Mouse (Mus musculus) erythroblast, embryonic 14.5 days (primary cell): ENCODE measurements around the gene Lrrc1. TPM values are rescaled to one million over a fixed set of nuclear protein-coding genes. Genes with fewer than 3 reads are reported as not detected.
"Not testable (repeated sequence)": the region's sequence is repeated elsewhere in the genome, so short reads cannot be mapped to it uniquely, and the experiment has no call there.

Experiments used
- H3K27me3 ChIP-seq: 2 replicates; pipeline ENCODE4 v1.6.1; 2012; ENCODE audit warnings: inconsistent platforms; ENCODE audit not compliant: control insufficient read depth
- H3K36me3 ChIP-seq: 2 replicates; pipeline ENCODE4 v1.6.1; 2012; ENCODE audit warnings: mild to moderate bottlenecking, inconsistent platforms; ENCODE audit not compliant: control insufficient read depth
- H3K4me1 ChIP-seq: 2 replicates; pipeline ENCODE4 v1.6.1; 2012; ENCODE audit warnings: inconsistent platforms; ENCODE audit not compliant: control insufficient read depth
- H3K4me3 ChIP-seq: replicated peaks from 2 replicates; pipeline ENCODE3; 2012; ENCODE audit warnings: moderate library complexity, mild to moderate bottlenecking, inconsistent platforms
- H3K9me3 ChIP-seq: 2 replicates; pipeline ENCODE4 v1.6.1; 2012; ENCODE audit warnings: low read length, inconsistent platforms, mixed read lengths; ENCODE audit not compliant: control insufficient read depth
- GATA1 ChIP-seq: IDR thresholded peaks from 2 replicates; pipeline ENCODE4 v1.6.1; 2012; ENCODE audit warnings: low read length, inconsistent platforms, mixed read lengths
- TAL1 ChIP-seq: IDR thresholded peaks from 3 replicates; pipeline ENCODE4 v1.6.1; 2012; ENCODE audit warnings: low read length, inconsistent platforms, mixed read lengths
- polyA plus RNA-seq: library from polyadenylated mRNA; stranded (reverse); fragments of >175 nt; gene quantifications from 2 replicates; pipeline ENCODE4 v1.2.3, GENCODE M21; 2012

Lrrc1 gene
- polyA plus RNA-seq, 1 experiment: 0.09 TPM

DNA sequence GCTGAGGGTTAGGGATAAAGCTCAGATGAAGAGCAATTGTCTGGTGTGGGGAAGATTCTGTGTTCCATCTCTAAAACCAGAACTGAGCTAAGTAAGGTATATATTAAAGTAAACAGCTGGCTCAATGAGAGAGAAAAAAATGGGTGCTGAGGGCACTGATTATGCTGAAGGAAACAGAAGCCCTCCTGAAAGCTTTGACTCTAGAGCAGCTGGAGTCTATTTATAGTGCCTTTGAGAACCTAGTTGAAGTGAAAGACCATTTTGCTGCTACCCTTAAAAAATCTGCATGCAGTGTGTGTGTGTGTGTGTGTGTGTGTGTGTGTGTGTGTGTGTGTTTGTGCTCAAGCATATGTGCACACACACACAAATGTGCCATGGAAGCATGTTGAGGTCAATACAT is 32.7 kb upstream of the Lrrc1 start:
- Histone ChIP-seq H3K27me3 (no peaks in the 10 kb centered on the region), H3K9me3 (no peaks in the 10 kb centered on the region), H3K4me1 (no peaks in the 10 kb centered on the region), H3K36me3 (no peaks in the 10 kb centered on the region), H3K4me3 (no peak overlapping the region)
- TF ChIP-seq GATA1 (no peak), TAL1 (no peak)

DNA sequence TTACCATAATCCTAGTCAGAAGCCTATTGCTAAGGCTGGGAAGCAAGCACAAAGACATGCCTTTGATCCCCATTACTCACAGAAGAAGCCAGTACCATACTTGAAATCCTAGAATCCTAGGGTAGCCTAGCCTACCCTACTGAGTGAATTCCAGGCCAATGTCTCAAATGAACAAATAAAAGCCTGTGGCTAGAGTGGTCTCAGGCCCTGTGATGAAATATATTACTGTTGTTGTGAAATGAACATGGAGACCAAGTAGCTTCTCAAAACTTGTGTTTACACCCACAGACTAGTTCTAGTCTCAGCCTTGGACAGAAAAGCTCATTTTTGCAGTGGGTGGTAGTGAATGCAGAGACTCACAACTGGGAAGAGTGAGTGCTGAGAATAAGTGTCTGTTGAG is 31.6 kb upstream of the Lrrc1 start:
- no peak overlapping the region for H3K4me3 ChIP-seq
- TF ChIP-seq GATA1 (no peak), TAL1 (no peak)
- H3K27me3 ChIP-seq: no peaks in the 10 kb centered on the region
- H3K36me3 ChIP-seq: no peaks in the 10 kb centered on the region
- no peaks in the 10 kb centered on the region for H3K9me3 ChIP-seq
- H3K4me1 ChIP-seq: no peaks in the 10 kb centered on the region

DNA sequence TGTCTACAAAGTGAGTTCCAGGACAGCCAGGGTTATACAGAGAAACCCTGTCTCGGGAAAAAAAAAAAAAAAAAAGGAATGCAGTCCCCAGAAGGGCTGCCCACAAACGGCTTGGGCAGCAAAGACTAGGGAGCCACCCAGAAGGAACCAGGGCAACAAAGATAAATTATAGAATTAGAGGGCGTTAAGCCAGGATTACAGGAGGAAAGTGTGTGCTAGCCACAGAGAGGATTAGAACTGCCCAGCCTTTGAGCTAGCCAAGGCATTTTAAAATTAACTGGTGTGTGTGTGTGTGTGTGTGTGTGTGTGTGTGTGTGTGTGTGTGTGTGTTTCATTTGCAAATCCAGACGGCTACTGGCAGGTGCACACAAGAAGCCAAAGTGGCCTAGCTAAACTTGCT is 30.3 kb upstream of the Lrrc1 start:
- H3K4me3 ChIP-seq, H3K27me3 ChIP-seq, H3K4me1 ChIP-seq, H3K36me3 ChIP-seq, H3K9me3 ChIP-seq: not testable (repeated sequence)

DNA sequence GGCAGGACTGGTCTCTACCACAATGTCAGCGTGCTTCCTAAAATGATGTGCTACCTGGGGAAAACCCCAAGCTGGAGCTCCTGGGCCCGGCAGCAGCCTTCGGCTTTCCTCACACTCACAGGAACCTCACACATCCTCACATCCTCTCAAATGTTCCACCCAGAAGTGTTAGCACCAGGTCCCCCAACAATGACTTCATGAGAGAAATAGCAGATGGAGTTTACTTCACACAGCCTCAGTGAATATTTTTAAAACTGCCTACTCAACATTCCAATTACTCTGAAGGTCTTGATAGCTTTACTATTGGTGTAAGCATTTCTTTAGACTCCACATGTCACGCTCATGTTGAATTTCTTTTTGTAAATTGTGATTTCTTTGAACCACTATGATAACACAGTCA is 27.2 kb upstream of the Lrrc1 start:
- Histone ChIP-seq H3K36me3 (no peaks in the 10 kb centered on the region), H3K9me3 (no peaks in the 10 kb centered on the region), H3K4me1 (no peaks in the 10 kb centered on the region), H3K4me3 (no peak overlapping the region), H3K27me3 (no peaks in the 10 kb centered on the region)
- TF ChIP-seq TAL1 (no peak), GATA1 (no peak)

DNA sequence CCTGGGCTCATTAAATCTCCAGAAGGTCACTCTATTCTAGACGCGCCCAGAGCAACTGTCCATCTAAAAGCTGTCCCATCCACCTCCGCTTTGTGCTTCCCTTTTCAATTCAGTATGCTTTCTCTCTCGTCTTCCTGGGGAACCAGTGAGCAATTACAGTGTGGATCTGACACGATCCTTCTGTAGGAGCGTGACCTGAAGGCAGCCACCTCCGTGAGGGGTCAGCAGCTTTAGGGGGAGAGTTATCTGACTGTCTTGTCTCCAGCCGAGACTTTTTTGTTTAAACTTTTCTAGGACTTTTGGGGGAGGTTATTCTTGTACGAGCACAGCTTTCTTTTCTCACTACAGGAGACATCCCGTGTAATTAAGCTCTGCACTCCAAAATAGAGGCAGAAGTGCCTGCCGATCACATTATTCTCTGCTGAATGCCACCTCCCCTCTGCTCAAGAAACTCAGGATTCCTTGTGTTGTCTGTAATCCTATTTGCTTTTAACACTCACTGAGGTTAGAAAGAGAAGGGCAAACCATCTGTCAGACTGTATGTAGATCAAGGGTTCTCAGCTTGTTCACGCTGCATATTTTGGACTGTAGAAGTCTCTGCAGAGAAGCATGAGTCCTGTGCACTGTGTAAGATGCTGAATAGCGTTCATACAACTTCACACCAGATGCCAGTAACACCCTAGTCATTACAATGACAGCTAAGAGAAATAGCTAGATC is 24.3 kb upstream of the Lrrc1 start:
- Histone ChIP-seq H3K27me3 (no peaks in the 10 kb centered on the region), H3K4me1 (no peaks in the 10 kb centered on the region), H3K9me3 (no peaks in the 10 kb centered on the region), H3K4me3 (no peak overlapping the region), H3K36me3 (no peaks in the 10 kb centered on the region)
- TF ChIP-seq GATA1 (no peak), TAL1 (no peak)

DNA sequence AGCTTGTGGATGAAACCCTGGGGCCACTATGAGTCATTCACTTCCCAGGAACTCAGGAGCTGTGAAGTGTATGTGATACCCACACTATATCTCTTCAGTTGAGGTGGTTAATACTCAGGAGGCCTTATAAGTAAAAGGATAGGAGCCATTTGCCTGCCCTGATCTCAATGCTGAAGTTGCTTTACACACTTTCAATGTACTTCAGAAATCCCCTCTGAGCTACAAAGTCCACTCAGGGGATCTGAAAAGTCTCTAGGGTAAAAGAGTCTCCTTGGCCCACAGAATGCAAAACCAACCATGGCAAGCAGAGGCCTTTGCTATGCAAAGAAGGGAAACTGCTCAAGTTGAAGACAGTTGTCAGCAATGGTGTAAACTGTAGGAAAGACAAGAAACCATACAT is 17.2 kb upstream of the Lrrc1 start:
- no peaks in the 10 kb centered on the region for H3K36me3 ChIP-seq
- TF ChIP-seq TAL1: no peak
- TF ChIP-seq GATA1: no peak
- no peaks in the 10 kb centered on the region for H3K27me3 ChIP-seq

DNA sequence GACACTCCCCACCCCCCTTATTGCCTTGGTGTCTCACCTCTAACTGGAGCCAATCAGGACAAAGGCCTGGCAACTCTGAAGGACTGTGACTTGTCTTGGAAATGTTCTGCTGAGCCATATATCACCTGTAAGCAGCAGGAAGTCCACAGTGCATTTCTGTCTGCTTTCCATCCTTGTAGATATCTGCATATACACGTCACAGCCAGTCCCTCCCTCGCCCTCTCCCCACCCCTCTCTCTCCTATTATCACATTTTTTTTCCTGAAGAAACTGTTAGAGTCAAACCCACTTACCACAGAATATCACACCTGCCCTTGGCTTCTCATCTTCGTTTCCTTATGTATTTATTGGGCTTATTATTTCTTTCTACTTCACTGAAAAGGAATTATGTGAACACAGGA is 13.3 kb upstream of the Lrrc1 start:
- H3K4me1 ChIP-seq: no peaks in the 10 kb centered on the region
- TF ChIP-seq GATA1: no peak
- TF ChIP-seq TAL1: no peak
- H3K27me3 ChIP-seq: no peaks in the 10 kb centered on the region
- peaks cover 2% of the 10 kb centered on the region for H3K9me3 ChIP-seq
- H3K36me3 ChIP-seq: no peaks in the 10 kb centered on the region
- no peak overlapping the region for H3K4me3 ChIP-seq

More for the DNA sequence above, 17.2 kb upstream of the Lrrc1 start:
- Histone ChIP-seq H3K4me3 (no peak overlapping the region), H3K9me3 (peaks cover 4% of the 10 kb centered on the region), H3K4me1 (no peaks in the 10 kb centered on the region)

DNA sequence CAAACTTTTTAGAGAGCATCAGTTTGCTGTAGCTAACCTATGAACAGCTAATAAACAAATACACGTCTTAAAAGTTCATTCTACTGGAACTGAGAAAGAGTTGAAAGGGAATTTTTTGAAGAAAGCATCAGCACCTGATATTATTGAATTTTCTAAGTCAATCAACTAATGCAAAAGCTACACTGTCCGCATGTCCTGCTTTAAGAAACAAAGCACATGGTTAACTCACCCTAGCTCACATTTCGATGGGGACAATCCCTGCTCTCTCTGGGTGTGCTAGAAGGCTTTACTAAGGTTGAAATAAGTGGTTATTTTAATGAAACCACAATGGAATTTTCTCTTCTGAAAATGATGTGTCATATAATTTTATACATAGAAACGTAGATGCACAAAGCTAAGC is 12.5 kb upstream of the Lrrc1 start:
- Histone ChIP-seq H3K4me1 (no peaks in the 10 kb centered on the region), H3K4me3 (no peak overlapping the region), H3K36me3 (no peaks in the 10 kb centered on the region), H3K9me3 (no peaks in the 10 kb centered on the region), H3K27me3 (no peaks in the 10 kb centered on the region)
- no peak for TF ChIP-seq GATA1
- TF ChIP-seq TAL1: no peak

DNA sequence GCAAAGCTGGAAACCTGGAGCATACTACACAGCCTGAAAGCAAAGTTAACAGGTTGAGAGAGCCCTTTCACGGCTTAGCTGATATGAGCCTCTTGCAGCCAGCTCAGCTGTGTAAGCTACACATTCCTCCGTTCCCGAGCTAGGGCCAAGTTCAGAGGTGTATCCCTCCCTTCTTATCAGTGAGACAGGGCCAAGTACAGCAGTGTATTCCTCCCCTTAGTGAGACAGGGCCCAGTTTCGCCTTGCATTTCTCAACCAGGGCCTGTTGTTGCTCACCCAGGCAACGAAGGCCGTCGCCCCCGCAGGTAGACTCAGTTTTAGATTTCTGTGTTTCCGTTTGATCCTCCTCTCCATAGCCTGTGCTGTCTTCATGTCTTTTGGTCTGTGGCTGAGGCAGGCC is 11.8 kb upstream of the Lrrc1 start:
- TF ChIP-seq TAL1: no peak
- no peak for TF ChIP-seq GATA1
- Histone ChIP-seq H3K4me1 (no peaks in the 10 kb centered on the region), H3K36me3 (no peaks in the 10 kb centered on the region), H3K27me3 (no peaks in the 10 kb centered on the region), H3K4me3 (no peak overlapping the region), H3K9me3 (no peaks in the 10 kb centered on the region)

DNA sequence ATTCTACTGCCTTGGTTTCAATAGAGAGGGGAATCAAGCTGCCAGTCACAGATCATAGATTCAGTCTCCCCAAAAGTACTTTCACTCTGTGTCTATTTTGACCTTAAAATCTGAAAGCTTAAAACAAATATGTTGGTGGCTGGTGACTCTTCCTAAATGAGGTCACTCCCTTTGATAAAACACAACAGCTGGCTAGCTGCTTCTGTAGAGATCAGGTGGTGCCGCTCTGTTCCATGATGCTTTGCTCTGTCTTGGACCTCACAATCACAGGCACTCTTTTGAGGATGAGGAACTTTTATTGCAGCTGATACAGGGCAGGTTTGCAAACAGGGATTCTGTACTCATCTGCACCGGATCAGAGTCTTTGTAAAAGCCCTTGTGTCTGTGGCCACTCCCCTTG is 8.8 kb upstream of the Lrrc1 start:
- no peak overlapping the region for H3K4me3 ChIP-seq
- H3K36me3 ChIP-seq: no peaks in the 10 kb centered on the region
- H3K4me1 ChIP-seq: no peaks in the 10 kb centered on the region
- no peaks in the 10 kb centered on the region for H3K9me3 ChIP-seq
- TF ChIP-seq GATA1 (no peak), TAL1 (no peak)
- H3K27me3 ChIP-seq: no peaks in the 10 kb centered on the region
